ENCODE assay signal across 17 mouse cellular contexts in genomic region chr2:90879419-90879818, GRCm38 (mm10).
"Had no signal": no experiment of that assay in that cellular context is flagged by ENCODE, and none has a peak within 500 bp of the region (broad histone marks: within the 10 kb centered on the region; RNA-seq: fewer than 3 reads in every experiment).

No protein-coding gene starts in this region.

- H3K4me2 ChIP-seq: kidney, embryonic 15.5 days; limb, embryonic 13.5 days; liver, embryonic 12.5 days; liver, embryonic 15.5 days; lung, embryonic 15.5 days; midbrain, embryonic 11.5 days had no signal

- ATAC-seq: liver, embryonic 12.5 days had no signal

- H3K4me1 ChIP-seq: kidney, embryonic 15.5 days; limb, embryonic 10.5 days; limb, embryonic 13.5 days had no signal

- H3K4me3 ChIP-seq: kidney, embryonic 15.5 days; limb, embryonic 10.5 days; limb, embryonic 13.5 days; liver, embryonic 12.5 days; liver, embryonic 15.5 days; lung, embryonic 15.5 days had no signal

- H3K36me3 ChIP-seq: kidney, embryonic 15.5 days; limb, embryonic 10.5 days; limb, embryonic 13.5 days; liver, embryonic 12.5 days; liver, embryonic 15.5 days; lung, embryonic 15.5 days had no signal

- DNase-seq: kidney, adult 8-10 months; kidney, postnatal 14 days; kidney, postnatal 4 days; layer of hippocampus, postnatal 36 days; liver; lung, adult 18-20 months; lung, postnatal 10 days; lung, postnatal 36 days; thymus, adult 18-20 months; thymus, postnatal 36 days had no signal

- H3K27ac ChIP-seq: kidney, embryonic 15.5 days; limb, embryonic 10.5 days; limb, embryonic 13.5 days; liver, embryonic 12.5 days; liver, embryonic 15.5 days; lung, embryonic 15.5 days had no signal

- H3K9ac ChIP-seq: kidney, embryonic 15.5 days; limb, embryonic 13.5 days; liver, embryonic 12.5 days; liver, embryonic 15.5 days; lung, embryonic 15.5 days had no signal

- H3K9me3 ChIP-seq: limb, embryonic 10.5 days; limb, embryonic 13.5 days; liver, embryonic 15.5 days; lung, embryonic 15.5 days had no signal
